Mouse (Mus musculus): Measurements from ENCODE around the gene Atp5mpl. TPM values are rescaled to one million over a fixed set of nuclear protein-coding genes. Genes with fewer than 3 reads are reported as not detected.
"Not testable (repeated sequence)": the region's sequence is repeated elsewhere in the genome, so short reads cannot be mapped to it uniquely, and the experiment has no call there.

Gene Atp5mpl
- polyA plus RNA-seq, 1 experiment from 2014 or later = 663 TPM

DNA sequence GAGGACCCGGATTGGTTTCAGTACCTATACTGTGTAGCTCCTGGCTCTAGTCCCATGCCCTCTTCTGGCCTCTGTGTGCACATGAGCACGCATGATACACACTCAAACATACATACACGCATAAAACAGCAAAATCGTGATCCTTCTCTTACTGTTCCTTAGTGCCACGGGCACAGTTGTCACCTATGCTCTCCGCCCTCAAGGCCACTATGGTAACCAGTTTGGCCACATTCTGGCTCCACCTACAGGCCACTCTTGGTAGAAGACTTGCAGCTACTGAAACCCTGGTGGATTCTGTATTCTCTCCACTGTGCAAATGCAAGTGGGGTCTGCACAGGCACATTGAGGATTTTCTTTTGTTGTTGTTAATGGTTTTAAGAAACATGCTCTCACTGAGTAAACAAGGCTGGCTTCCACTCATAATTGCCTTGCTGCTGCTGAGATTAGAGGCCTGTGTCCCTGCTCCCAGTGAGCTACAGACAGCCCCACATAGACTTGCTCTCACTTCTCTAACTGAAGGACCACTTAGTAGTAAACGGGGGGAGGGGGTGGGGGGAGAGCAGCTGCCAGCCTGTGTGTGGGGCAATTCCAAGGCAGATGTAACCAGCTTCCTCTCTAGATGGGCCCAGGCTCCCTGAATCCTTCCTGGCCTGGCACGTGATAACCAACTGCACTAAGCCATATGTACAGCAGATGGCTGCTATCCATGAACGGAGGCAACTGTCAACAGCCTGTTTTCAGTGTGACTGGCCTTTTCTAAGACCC is 8.5 kb downstream of the Atp5mpl start:
- H3K36me3 ChIP-seq (ENCODE audit: control insufficient read depth, insufficient read depth, low read length) = peaks cover 33% of the 10 kb centered on the region
- no peak overlapping the region for H3K4me3 ChIP-seq (ENCODE audit: low read length)
- H3K9me3 ChIP-seq (ENCODE audit: control insufficient read depth, low read length) = no peaks in the 10 kb centered on the region
- no peak overlapping the region for H3K4me2 ChIP-seq (ENCODE audit: low read depth, low read length)
- no peaks in the 10 kb centered on the region for H3K27me3 ChIP-seq (ENCODE audit: control insufficient read depth, insufficient read depth, low read depth, low read length)
- no peak overlapping the region for H3K9ac ChIP-seq (ENCODE audit: low read length)
- H3K4me1 ChIP-seq (replicated peaks; ENCODE audit: control insufficient read depth, insufficient read depth, low read length) = no peaks in the 10 kb centered on the region
- peak; percentile 79 for ATAC-seq (ENCODE audit: low read depth)
- WGBS = 36% methylated on average over 9 of the region's 9 CpGs
- H3K27ac ChIP-seq (ENCODE audit: low read length) = no peak overlapping the region

- no peak for ATAC-seq (ENCODE audit: low read depth)
- H3K27me3 ChIP-seq (ENCODE audit: control insufficient read depth, insufficient read depth, low read depth, low read length) = no peaks in the 10 kb centered on the region
- no peak overlapping the region for H3K4me3 ChIP-seq (ENCODE audit: low read length)
- H3K9me3 ChIP-seq (ENCODE audit: control insufficient read depth, low read length) = no peaks in the 10 kb centered on the region
- WGBS = 78% methylated on average over 5 of the region's 5 CpGs
- no peak overlapping the region for H3K27ac ChIP-seq (ENCODE audit: low read length)
- peaks cover 3% of the 10 kb centered on the region for H3K4me1 ChIP-seq (replicated peaks; ENCODE audit: control insufficient read depth, insufficient read depth, low read length)
- peaks cover 20% of the 10 kb centered on the region for H3K36me3 ChIP-seq (ENCODE audit: control insufficient read depth, insufficient read depth, low read length)
- H3K9ac ChIP-seq (ENCODE audit: low read length) = no peak overlapping the region
- no peak overlapping the region for H3K4me2 ChIP-seq (ENCODE audit: low read depth, low read length)
Measured at GRCm38 (mm10) chr12:111956173-111956572, 10.6 kb downstream of the Atp5mpl start.

- Histone ChIP-seq H3K27ac (ENCODE audit: low read length) (no peak overlapping the region), H3K27me3 (ENCODE audit: control insufficient read depth, insufficient read depth, low read depth, low read length) (no peaks in the 10 kb centered on the region), H3K9ac (ENCODE audit: low read length) (no peak overlapping the region), H3K36me3 (ENCODE audit: control insufficient read depth, insufficient read depth, low read length) (no peaks in the 10 kb centered on the region), H3K9me3 (ENCODE audit: control insufficient read depth, low read length) (no peaks in the 10 kb centered on the region), H3K4me1 (replicated peaks; ENCODE audit: control insufficient read depth, insufficient read depth, low read length) (peaks cover 8% of the 10 kb centered on the region), H3K4me3 (ENCODE audit: low read length) (no peak overlapping the region), H3K4me2 (ENCODE audit: low read depth, low read length) (no peak overlapping the region)
- WGBS = 18% methylated on average over 5 of the region's 5 CpGs
- peak; percentile 26; the same call in 1 of the 2 replicates for ATAC-seq (ENCODE audit: low read depth)
Measured at GRCm38 (mm10) chr12:111951701-111952100, 15.1 kb downstream of the Atp5mpl start.

- no peak overlapping the region for H3K4me3 ChIP-seq (ENCODE audit: low read length)
- WGBS = 34% methylated on average over 5 of the region's 5 CpGs
- H3K9me3 ChIP-seq (ENCODE audit: control insufficient read depth, low read length) = no peaks in the 10 kb centered on the region
- H3K27me3 ChIP-seq (ENCODE audit: control insufficient read depth, insufficient read depth, low read depth, low read length) = no peaks in the 10 kb centered on the region
- no peaks in the 10 kb centered on the region for H3K36me3 ChIP-seq (ENCODE audit: control insufficient read depth, insufficient read depth, low read length)
- H3K27ac ChIP-seq (ENCODE audit: low read length) = no peak overlapping the region
- ATAC-seq (ENCODE audit: low read depth) = no peak
- H3K4me1 ChIP-seq (replicated peaks; ENCODE audit: control insufficient read depth, insufficient read depth, low read length) = peaks cover 15% of the 10 kb centered on the region
- H3K4me2 ChIP-seq (ENCODE audit: low read depth, low read length) = no peak overlapping the region
- no peak overlapping the region for H3K9ac ChIP-seq (ENCODE audit: low read length)
Measured at GRCm38 (mm10) chr12:111950486-111950885, 16.3 kb downstream of the Atp5mpl start.

- H3K4me2 ChIP-seq (ENCODE audit: low read depth, low read length) = no peak overlapping the region
- 31% methylated on average over 2 of the region's 2 CpGs for WGBS
- no peaks in the 10 kb centered on the region for H3K36me3 ChIP-seq (ENCODE audit: control insufficient read depth, insufficient read depth, low read length)
- peak; percentile 45 for ATAC-seq (ENCODE audit: low read depth)
- no peaks in the 10 kb centered on the region for H3K27me3 ChIP-seq (ENCODE audit: control insufficient read depth, insufficient read depth, low read depth, low read length)
- peak overlapping the region; percentile 77 for H3K27ac ChIP-seq (ENCODE audit: low read length)
- H3K9me3 ChIP-seq (ENCODE audit: control insufficient read depth, low read length) = no peaks in the 10 kb centered on the region
- H3K9ac ChIP-seq (ENCODE audit: low read length) = 0 out of 2 replicates have a peak overlapping the region, but pooled peaks have one; percentile 19
- no peak overlapping the region for H3K4me3 ChIP-seq (ENCODE audit: low read length)
- H3K4me1 ChIP-seq (replicated peaks; ENCODE audit: control insufficient read depth, insufficient read depth, low read length) = peaks cover 32% of the 10 kb centered on the region
Measured at GRCm38 (mm10) chr12:111946716-111947115, 20.1 kb downstream of the Atp5mpl start.

DNA sequence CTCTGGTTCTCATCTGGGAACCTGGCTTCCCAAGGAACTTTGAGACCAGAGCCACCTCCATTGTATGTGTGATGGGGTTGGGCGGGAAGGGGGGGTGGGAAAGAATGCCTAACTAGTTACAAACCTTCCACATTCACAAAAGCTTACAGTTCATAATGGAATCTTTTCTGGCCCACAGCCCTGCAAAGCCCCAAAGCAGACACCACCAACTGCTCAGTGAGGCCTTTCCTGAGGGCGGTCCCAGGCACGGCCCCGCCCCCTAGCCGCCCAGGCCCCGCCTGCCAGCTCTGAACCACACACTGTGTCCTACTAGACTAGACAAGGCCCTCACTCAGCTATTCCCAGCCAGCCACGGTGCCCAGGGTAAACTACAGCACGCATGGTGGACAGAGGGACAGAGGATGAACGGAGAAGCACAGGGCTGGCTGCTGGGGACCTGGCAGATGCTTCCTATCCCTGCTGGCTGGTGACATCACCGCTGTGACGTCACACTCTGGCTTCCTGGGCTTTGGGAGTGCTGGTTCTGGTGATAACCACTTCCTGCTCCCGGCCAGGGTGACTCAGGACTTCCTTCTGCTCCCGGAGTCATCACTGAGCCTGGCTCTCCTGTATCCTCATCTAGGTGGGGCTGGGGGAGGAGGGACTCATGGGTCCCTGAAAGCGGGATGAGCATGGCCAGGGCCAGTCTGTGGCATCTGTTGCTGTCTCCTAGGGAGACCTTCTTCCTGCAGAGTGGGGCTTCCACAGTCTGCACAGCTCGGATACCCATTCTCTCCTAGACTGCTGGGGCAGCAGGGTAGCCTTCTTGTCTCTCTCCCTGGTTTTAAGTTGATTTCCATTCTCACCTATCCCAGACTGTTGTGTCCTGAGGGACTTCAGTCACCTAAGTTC is 20.8 kb downstream of the Atp5mpl start:
- not testable (repeated sequence) for H3K4me2 ChIP-seq (ENCODE audit: low read depth, low read length); H3K27me3 ChIP-seq (ENCODE audit: control insufficient read depth, insufficient read depth, low read depth, low read length); H3K9me3 ChIP-seq (ENCODE audit: control insufficient read depth, low read length); H3K36me3 ChIP-seq (ENCODE audit: control insufficient read depth, insufficient read depth, low read length); H3K4me3 ChIP-seq (ENCODE audit: low read length)
- Histone ChIP-seq H3K4me1 (replicated peaks; ENCODE audit: control insufficient read depth, insufficient read depth, low read length) (peaks cover 32% of the 10 kb centered on the region), H3K9ac (ENCODE audit: low read length) (peak overlapping the region; percentile 19; the same call in 1 of the 2 replicates), H3K27ac (ENCODE audit: low read length) (peak overlapping the region; percentile 85)
- 35% methylated on average over 9 of the region's 15 CpGs for WGBS
- peak; percentile 77 for ATAC-seq (ENCODE audit: low read depth)

- Histone ChIP-seq H3K4me2 (ENCODE audit: low read depth, low read length) (peak overlapping the region; percentile 12; the same call in 1 of the 2 replicates), H3K36me3 (ENCODE audit: control insufficient read depth, insufficient read depth, low read length) (no peaks in the 10 kb centered on the region), H3K27me3 (ENCODE audit: control insufficient read depth, insufficient read depth, low read depth, low read length) (no peaks in the 10 kb centered on the region), H3K4me1 (replicated peaks; ENCODE audit: control insufficient read depth, insufficient read depth, low read length) (peaks cover 27% of the 10 kb centered on the region), H3K9ac (ENCODE audit: low read length) (peak overlapping the region; percentile 40), H3K4me3 (ENCODE audit: low read length) (no peak overlapping the region), H3K9me3 (ENCODE audit: control insufficient read depth, low read length) (no peaks in the 10 kb centered on the region), H3K27ac (ENCODE audit: low read length) (peak overlapping the region; percentile 85)
- ATAC-seq (ENCODE audit: low read depth) = peak; percentile 55
- WGBS = 12% methylated on average over 8 of the region's 8 CpGs
Measured at GRCm38 (mm10) chr12:111945115-111945514, 21.7 kb downstream of the Atp5mpl start.

GRCm38 (mm10) chr12:111944065-111944987 is 22.5 kb downstream of the Atp5mpl start:
- peaks cover 30% of the 10 kb centered on the region for H3K4me1 ChIP-seq (replicated peaks; ENCODE audit: control insufficient read depth, insufficient read depth, low read length)
- not testable (repeated sequence) for H3K36me3 ChIP-seq (ENCODE audit: control insufficient read depth, insufficient read depth, low read length); H3K27me3 ChIP-seq (ENCODE audit: control insufficient read depth, insufficient read depth, low read depth, low read length); H3K9me3 ChIP-seq (ENCODE audit: control insufficient read depth, low read length)
- peak overlapping the region; percentile 85 for H3K27ac ChIP-seq (ENCODE audit: low read length)
- WGBS = 39% methylated on average over 16 of the region's 20 CpGs
- peak overlapping the region; percentile 19 for H3K4me2 ChIP-seq (ENCODE audit: low read depth, low read length)
- H3K9ac ChIP-seq (ENCODE audit: low read length) = peak overlapping the region; percentile 31; the same call in 1 of the 2 replicates
- ATAC-seq (ENCODE audit: low read depth) = peak; percentile 62
- 0 out of 2 replicates have a peak overlapping the region, but pooled peaks have one; percentile 8 for H3K4me3 ChIP-seq (ENCODE audit: low read length)

Measured in lung, embryonic 16.5 days (tissue).